Mouse (Mus musculus) ES-E14 (cell line): ENCODE results near the gene Clasp2.

Experiments used
- CHD2 ChIP-seq: IDR thresholded peaks from 2 replicates; pipeline ENCODE4 v1.6.1; 2014; ENCODE audit warnings: mild to moderate bottlenecking, low read depth, low read length, inconsistent platforms
- ZNF384 ChIP-seq: IDR thresholded peaks from 2 replicates; pipeline ENCODE4 v1.6.1; 2012; ENCODE audit warnings: low read depth, low read length, inconsistent platforms

- no peak for TF ChIP-seq ZNF384
- TF ChIP-seq CHD2 = no peak
These were observed 181.4 kb downstream of the Clasp2 start for GRCm38 (mm10) chr9:113922677-113923076.
